Mouse (Mus musculus): ENCODE results near the gene Topors. TPM values are rescaled to one million over a fixed set of nuclear protein-coding genes. Genes with fewer than 3 reads are reported as not detected.

Gene Topors
- polyA plus RNA-seq, 1 experiment: 20.6 TPM

DNA sequence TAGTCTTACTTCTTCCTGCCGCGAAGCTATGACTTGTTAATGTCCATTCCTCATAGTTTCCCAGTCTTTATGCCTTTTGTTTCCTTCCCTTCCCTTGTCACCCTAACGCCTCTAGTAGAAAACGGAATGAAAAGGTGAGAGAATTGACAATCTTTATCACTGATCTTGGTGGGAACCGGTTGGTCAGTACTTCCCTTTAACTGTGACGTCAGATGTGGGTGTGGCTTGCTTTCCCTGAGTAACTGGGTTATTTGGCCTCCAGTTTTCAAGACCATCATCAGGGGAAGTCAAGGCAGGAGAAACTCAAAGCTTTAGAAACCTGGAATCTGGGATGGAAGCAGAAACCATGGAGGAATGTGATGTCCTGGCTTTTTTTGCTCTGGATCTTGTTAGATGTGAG lies 27.7 kb downstream of the Topors start:
- Histone ChIP-seq H3K4me1 (ENCODE audit: control insufficient read depth, insufficient read depth, low read length) (peaks cover 1% of the 10 kb centered on the region; the same call in 1 of the 2 replicates), H3K27ac (ENCODE audit: control insufficient read depth, insufficient read depth, low read depth, low read length, poor library complexity) (no peak overlapping the region), H3K4me3 (replicated peaks; ENCODE audit: control insufficient read depth, low read depth, low read length) (no peak overlapping the region)
- TF ChIP-seq POLR2A (IDR thresholded peaks at IDR 0.05; ENCODE audit: borderline replicate concordance, control insufficient read depth, low read depth, low read length) (no peak), CTCF (IDR thresholded peaks at IDR 0.05; ENCODE audit: control insufficient read depth, insufficient read depth, low read length) (no peak)
- WGBS: 50% methylated on average over 6 of the region's 6 CpGs

DNA sequence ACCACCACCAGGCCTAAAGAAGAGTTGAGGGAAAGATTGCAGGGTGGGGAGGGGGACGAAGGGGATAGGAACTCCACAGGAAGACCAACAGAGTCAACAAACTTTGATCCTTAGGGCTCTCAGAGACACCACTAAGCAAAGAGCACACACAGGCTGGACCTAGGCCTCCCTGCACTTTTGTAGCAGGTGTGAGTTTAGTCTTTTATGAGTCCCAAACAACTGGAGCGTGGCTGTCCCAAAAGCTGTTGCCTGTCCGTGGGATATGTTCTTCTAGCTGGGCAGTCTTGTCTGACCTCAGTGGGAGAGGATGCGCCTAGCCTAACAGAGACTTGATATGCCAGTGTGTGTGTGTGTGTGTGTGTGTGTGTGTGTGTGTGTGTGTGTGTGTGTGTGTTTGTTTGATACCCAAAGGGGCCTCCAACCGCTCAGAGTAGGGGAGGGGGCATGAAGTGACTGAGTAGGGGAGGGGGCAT lies 29.3 kb downstream of the Topors start:
- TF ChIP-seq POLR2A (IDR thresholded peaks at IDR 0.05; ENCODE audit: borderline replicate concordance, control insufficient read depth, low read depth, low read length) (no peak), CTCF (IDR thresholded peaks at IDR 0.05; ENCODE audit: control insufficient read depth, insufficient read depth, low read length) (no peak)
- peak overlapping the region; percentile 91 for H3K4me3 ChIP-seq (replicated peaks; ENCODE audit: control insufficient read depth, low read depth, low read length)
- 47% methylated on average over 5 of the region's 5 CpGs for WGBS
- H3K4me1 ChIP-seq (ENCODE audit: control insufficient read depth, insufficient read depth, low read length): peaks cover 1% of the 10 kb centered on the region; the same call in 1 of the 2 replicates
- no peak overlapping the region for H3K27ac ChIP-seq (ENCODE audit: control insufficient read depth, insufficient read depth, low read depth, low read length, poor library complexity)

DNA sequence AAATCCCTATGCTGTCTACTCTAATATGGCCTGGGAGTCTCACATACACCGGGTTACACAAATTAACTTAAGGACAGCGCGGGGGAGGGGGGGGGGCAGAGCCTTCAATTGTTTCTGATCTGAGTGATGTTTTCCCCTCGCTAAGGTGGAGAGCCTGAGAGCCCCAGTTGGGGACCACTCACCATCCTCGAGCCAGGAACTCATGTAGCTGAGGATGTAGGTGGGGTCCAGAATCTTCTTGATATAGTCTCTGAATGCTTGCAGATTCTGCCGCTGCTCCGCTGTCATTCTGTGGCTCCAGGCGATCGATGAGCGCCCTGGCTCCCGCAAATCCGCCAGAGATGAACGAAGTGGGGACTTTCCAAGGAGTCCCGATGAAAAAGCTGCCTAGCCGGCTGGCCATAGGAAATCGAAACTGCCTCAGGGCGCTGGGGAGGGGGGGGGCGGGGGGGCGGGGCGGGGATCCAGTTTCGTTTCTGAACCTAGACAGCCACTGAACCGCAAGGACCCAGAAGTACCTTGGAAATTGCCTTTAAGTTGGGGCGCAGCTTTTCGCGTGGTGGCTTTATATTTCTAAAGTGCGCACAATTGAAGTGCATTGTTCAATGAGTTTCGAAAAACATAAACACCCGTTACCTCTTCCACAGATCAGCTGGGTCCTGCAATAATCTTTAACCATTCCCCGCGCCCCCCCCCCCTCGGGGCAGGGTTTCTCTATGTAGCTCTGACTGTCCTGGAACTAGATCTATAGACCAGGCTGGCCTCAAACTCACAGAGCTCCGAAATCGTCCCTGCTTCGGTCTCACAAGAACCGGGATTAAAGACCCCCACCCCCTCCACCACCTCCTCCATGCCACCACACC lies 30.0 kb downstream of the Topors start, which contains the start of gene Ddx58:
Gene Ddx58, minus strand, starts transcription at position 420 of the 863 bp plus-strand sequence.
- 1% methylated on average over 35 of the region's 35 CpGs for WGBS
- Histone ChIP-seq H3K4me3 (replicated peaks; ENCODE audit: control insufficient read depth, low read depth, low read length) (peak within 1 kb of the TSS; percentile 91), H3K4me1 (ENCODE audit: control insufficient read depth, insufficient read depth, low read length) (peaks cover 1% of the 10 kb centered on the region; the same call in 1 of the 2 replicates), H3K27ac (ENCODE audit: control insufficient read depth, insufficient read depth, low read depth, low read length, poor library complexity) (peak within 1 kb of the TSS; percentile 89)
- no peak for TF ChIP-seq CTCF (IDR thresholded peaks at IDR 0.05; ENCODE audit: control insufficient read depth, insufficient read depth, low read length)
- TF ChIP-seq POLR2A (IDR thresholded peaks at IDR 0.05; ENCODE audit: borderline replicate concordance, control insufficient read depth, low read depth, low read length): no peak

DNA sequence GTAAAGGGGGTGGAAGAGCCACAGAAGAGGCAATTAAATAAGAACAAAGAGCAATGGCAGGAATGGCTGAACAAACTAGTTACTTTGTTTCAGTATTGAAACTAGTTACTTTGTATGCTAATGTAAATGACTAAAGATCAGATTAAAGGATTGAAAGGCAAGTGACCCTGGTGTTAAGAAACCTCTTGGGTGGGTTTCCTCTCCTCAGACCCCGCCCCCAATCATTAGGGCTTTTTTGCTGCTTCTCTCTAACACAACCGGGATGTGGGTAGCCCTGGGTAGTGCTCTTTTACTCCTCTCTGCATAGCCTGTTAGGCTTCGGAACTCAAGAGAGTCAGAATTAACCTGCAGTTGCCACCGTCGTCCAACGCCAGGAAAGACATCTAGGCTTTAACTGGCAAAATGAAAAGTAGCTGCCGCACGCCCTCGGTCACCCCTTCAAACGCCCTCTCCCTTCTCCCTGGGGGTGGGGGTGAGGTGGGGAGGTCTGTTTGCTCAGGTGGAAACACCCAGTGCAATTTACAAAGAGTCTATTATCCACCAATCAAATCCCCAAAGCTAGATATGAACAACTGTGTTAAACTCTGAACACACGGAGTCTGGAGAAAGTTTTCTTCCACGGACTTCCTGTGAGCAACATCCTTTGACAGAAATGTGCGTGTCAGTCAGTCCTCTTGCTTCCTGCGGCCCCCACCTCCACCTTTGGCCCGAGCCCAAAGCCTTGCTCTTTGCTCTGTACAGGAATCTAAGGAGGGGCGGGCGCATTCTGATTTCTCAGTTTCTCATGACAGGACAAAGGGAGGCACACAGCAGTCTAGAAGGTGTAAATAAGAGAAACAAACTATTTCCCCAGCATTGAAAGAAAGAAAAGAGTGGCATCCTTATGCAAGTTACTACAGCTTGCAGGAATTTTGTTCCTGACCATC lies 30.9 kb downstream of the Topors start:
- Histone ChIP-seq H3K4me3 (replicated peaks; ENCODE audit: control insufficient read depth, low read depth, low read length) (peak overlapping the region; percentile 91), H3K4me1 (ENCODE audit: control insufficient read depth, insufficient read depth, low read length) (peaks cover 1% of the 10 kb centered on the region; the same call in 1 of the 2 replicates), H3K27ac (ENCODE audit: control insufficient read depth, insufficient read depth, low read depth, low read length, poor library complexity) (peak overlapping the region; percentile 89)
- TF ChIP-seq POLR2A (IDR thresholded peaks at IDR 0.05; ENCODE audit: borderline replicate concordance, control insufficient read depth, low read depth, low read length) (no peak), CTCF (IDR thresholded peaks at IDR 0.05; ENCODE audit: control insufficient read depth, insufficient read depth, low read length) (no peak)
- under 1% methylated on average over 17 of the region's 17 CpGs for WGBS

DNA sequence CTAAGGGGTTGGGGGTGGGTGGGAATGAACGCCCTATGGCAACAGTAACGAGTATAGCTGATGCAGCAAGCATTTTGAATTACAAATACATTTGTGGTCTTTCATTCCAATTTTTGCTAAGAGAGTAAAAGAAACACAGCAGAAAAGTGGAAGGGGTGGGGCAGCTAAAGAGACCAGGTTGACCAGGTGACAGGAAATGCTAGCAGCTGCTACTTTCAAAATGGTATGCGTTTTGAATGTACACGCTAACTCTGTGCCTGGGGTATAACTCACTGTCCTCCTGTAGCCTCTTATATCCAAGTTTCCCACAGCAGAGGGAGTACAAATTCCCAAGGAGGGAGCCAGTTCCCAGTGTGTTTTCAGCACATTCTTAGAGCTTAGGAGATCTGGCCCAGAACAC lies 32.8 kb downstream of the Topors start:
- peaks cover 1% of the 10 kb centered on the region; the same call in 1 of the 2 replicates for H3K4me1 ChIP-seq (ENCODE audit: control insufficient read depth, insufficient read depth, low read length)
- no peak for TF ChIP-seq CTCF (IDR thresholded peaks at IDR 0.05; ENCODE audit: control insufficient read depth, insufficient read depth, low read length)
- TF ChIP-seq POLR2A (IDR thresholded peaks at IDR 0.05; ENCODE audit: borderline replicate concordance, control insufficient read depth, low read depth, low read length): no peak
- H3K4me3 ChIP-seq (replicated peaks; ENCODE audit: control insufficient read depth, low read depth, low read length): no peak overlapping the region
- H3K27ac ChIP-seq (ENCODE audit: control insufficient read depth, insufficient read depth, low read depth, low read length, poor library complexity): no peak overlapping the region
- WGBS: 35% methylated on average over 4 of the region's 4 CpGs

DNA sequence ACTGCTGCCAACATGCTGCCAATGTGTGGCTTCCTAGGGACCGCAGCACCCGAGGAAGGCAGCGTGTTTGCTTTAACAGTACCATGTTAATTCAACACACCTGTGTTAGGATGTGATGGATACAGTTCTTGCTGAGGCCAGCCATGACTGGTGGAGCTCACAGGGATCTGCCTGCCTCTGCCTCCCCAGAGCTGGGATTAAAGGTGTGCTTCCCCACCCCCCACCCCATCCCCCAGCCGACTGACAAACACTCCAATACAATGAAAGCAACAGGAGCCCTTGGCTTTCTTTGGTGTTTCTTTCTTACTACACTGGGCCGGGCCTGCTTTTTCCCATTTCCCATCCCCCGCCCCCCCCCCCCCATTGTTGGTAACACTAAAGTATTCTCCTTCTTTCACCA lies 35.4 kb downstream of the Topors start:
- Histone ChIP-seq H3K4me1 (ENCODE audit: control insufficient read depth, insufficient read depth, low read length) (no peaks in the 10 kb centered on the region; the same call in 1 of the 2 replicates), H3K4me3 (replicated peaks; ENCODE audit: control insufficient read depth, low read depth, low read length) (no peak overlapping the region), H3K27ac (ENCODE audit: control insufficient read depth, insufficient read depth, low read depth, low read length, poor library complexity) (no peak overlapping the region)
- WGBS: 73% methylated on average over 6 of the region's 6 CpGs
- TF ChIP-seq POLR2A (IDR thresholded peaks at IDR 0.05; ENCODE audit: borderline replicate concordance, control insufficient read depth, low read depth, low read length) (no peak), CTCF (IDR thresholded peaks at IDR 0.05; ENCODE audit: control insufficient read depth, insufficient read depth, low read length) (no peak)

DNA sequence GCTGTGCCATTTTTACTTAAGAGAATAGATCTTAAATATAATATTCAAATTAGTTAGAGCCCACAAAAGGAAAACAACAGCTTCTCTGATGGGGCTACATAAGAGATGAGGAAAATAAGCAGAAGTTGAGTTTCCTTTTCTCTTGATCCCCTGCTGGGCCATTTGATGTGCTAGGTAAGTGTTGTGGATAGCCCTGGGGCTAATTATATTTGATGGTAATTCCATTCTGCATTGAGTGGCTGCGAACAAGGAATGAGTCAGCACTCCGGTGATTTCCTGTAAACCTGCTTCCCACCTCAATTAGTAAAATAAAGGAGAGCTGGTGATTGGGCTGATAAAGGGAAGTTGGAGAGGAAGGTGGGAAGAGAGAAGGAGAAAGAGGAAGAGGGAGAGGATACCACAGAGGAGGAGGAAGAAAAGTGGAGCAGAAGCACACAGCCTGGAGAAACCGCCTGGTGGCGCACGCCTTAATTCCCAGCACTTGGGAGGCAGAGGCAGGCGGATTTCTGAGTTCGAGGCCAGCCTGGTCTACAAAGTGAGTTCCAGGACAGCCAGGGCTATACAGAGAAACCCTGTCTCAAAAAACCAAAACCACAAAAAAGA lies 36.5 kb downstream of the Topors start:
- Histone ChIP-seq H3K27ac (ENCODE audit: control insufficient read depth, insufficient read depth, low read depth, low read length, poor library complexity) (no peak overlapping the region), H3K4me3 (replicated peaks; ENCODE audit: control insufficient read depth, low read depth, low read length) (no peak overlapping the region), H3K4me1 (ENCODE audit: control insufficient read depth, insufficient read depth, low read length) (no peaks in the 10 kb centered on the region; the same call in 1 of the 2 replicates)
- 57% methylated on average over 7 of the region's 7 CpGs for WGBS
- no peak for TF ChIP-seq CTCF (IDR thresholded peaks at IDR 0.05; ENCODE audit: control insufficient read depth, insufficient read depth, low read length)
- no peak for TF ChIP-seq POLR2A (IDR thresholded peaks at IDR 0.05; ENCODE audit: borderline replicate concordance, control insufficient read depth, low read depth, low read length)
